Mouse (Mus musculus): ENCODE results near the gene Ccdc85c. TPM values are rescaled to one million over a fixed set of nuclear protein-coding genes. Genes with fewer than 3 reads are reported as not detected.

Gene Ccdc85c
- polyA plus RNA-seq, 1 experiment from 2014 or later: 11.2 TPM

GRCm38 (mm10) chr12:108305172-108305571, 29.9 kb upstream of the Ccdc85c start:
- Histone ChIP-seq H3K4me3 (ENCODE audit: low read depth, low read length) (no peak overlapping the region), H3K9ac (ENCODE audit: low read length) (no peak overlapping the region), H3K4me1 (replicated peaks; ENCODE audit: control insufficient read depth, insufficient read depth, low read length) (0 out of 2 replicates have a peak, but pooled peaks cover 4% of the 10 kb centered on the region), H3K9me3 (ENCODE audit: control insufficient read depth, low read length) (no peaks in the 10 kb centered on the region), H3K36me3 (ENCODE audit: control insufficient read depth, insufficient read depth, low read length) (no peaks in the 10 kb centered on the region), H3K27me3 (replicated peaks; ENCODE audit: control insufficient read depth, insufficient read depth, low read length) (peaks cover 7% of the 10 kb centered on the region; the same call in 1 of the 2 replicates), H3K27ac (ENCODE audit: low read depth) (no peak overlapping the region), H3K4me2 (ENCODE audit: low read length) (no peak overlapping the region)
- WGBS: 74% methylated on average over 8 of the region's 8 CpGs
- no peak for ATAC-seq (replicated peaks; ENCODE audit: low FRiP score, low TSS enrichment, low read depth)
- DNase-seq (ENCODE audit: low spot score): no peak

GRCm38 (mm10) chr12:108303778-108304365, 28.6 kb upstream of the Ccdc85c start:
- Histone ChIP-seq H3K4me2 (ENCODE audit: low read length) (no peak overlapping the region), H3K36me3 (ENCODE audit: control insufficient read depth, insufficient read depth, low read length) (no peaks in the 10 kb centered on the region), H3K4me1 (replicated peaks; ENCODE audit: control insufficient read depth, insufficient read depth, low read length) (0 out of 2 replicates have a peak, but pooled peaks cover 4% of the 10 kb centered on the region), H3K9me3 (ENCODE audit: control insufficient read depth, low read length) (no peaks in the 10 kb centered on the region), H3K27me3 (replicated peaks; ENCODE audit: control insufficient read depth, insufficient read depth, low read length) (peaks cover 7% of the 10 kb centered on the region; the same call in 1 of the 2 replicates), H3K27ac (ENCODE audit: low read depth) (no peak overlapping the region), H3K9ac (ENCODE audit: low read length) (no peak overlapping the region), H3K4me3 (ENCODE audit: low read depth, low read length) (no peak overlapping the region)
- DNase-seq (ENCODE audit: low spot score) (no peak), ATAC-seq (replicated peaks; ENCODE audit: low FRiP score, low TSS enrichment, low read depth) (no peak)
- 35% methylated on average over 6 of the region's 6 CpGs for WGBS

GRCm38 (mm10) chr12:108301006-108301405, 25.8 kb upstream of the Ccdc85c start:
- WGBS: 65% methylated on average over 6 of the region's 6 CpGs
- Histone ChIP-seq H3K4me2 (ENCODE audit: low read length) (no peak overlapping the region), H3K4me3 (ENCODE audit: low read depth, low read length) (no peak overlapping the region), H3K27me3 (replicated peaks; ENCODE audit: control insufficient read depth, insufficient read depth, low read length) (peaks cover 7% of the 10 kb centered on the region; the same call in 1 of the 2 replicates), H3K4me1 (replicated peaks; ENCODE audit: control insufficient read depth, insufficient read depth, low read length) (0 out of 2 replicates have a peak, but pooled peaks cover 4% of the 10 kb centered on the region), H3K36me3 (ENCODE audit: control insufficient read depth, insufficient read depth, low read length) (no peaks in the 10 kb centered on the region), H3K9ac (ENCODE audit: low read length) (no peak overlapping the region), H3K27ac (ENCODE audit: low read depth) (no peak overlapping the region), H3K9me3 (ENCODE audit: control insufficient read depth, low read length) (no peaks in the 10 kb centered on the region)
- ATAC-seq (replicated peaks; ENCODE audit: low FRiP score, low TSS enrichment, low read depth): no peak
- no peak for DNase-seq (ENCODE audit: low spot score)

- Histone ChIP-seq H3K4me3 (ENCODE audit: low read depth, low read length) (no peak overlapping the region), H3K36me3 (ENCODE audit: control insufficient read depth, insufficient read depth, low read length) (no peaks in the 10 kb centered on the region), H3K4me2 (ENCODE audit: low read length) (no peak overlapping the region), H3K4me1 (replicated peaks; ENCODE audit: control insufficient read depth, insufficient read depth, low read length) (0 out of 2 replicates have a peak, but pooled peaks cover 6% of the 10 kb centered on the region), H3K27ac (ENCODE audit: low read depth) (no peak overlapping the region), H3K27me3 (replicated peaks; ENCODE audit: control insufficient read depth, insufficient read depth, low read length) (no peaks in the 10 kb centered on the region), H3K9ac (ENCODE audit: low read length) (no peak overlapping the region), H3K9me3 (ENCODE audit: control insufficient read depth, low read length) (no peaks in the 10 kb centered on the region)
- DNase-seq (ENCODE audit: low spot score): no peak
- no peak for ATAC-seq (replicated peaks; ENCODE audit: low FRiP score, low TSS enrichment, low read depth)
- 83% methylated on average over 6 of the region's 6 CpGs for WGBS
Measured at GRCm38 (mm10) chr12:108297033-108297432, 21.8 kb upstream of the Ccdc85c start.

GRCm38 (mm10) chr12:108294620-108295019, 19.4 kb upstream of the Ccdc85c start:
- Histone ChIP-seq H3K36me3 (ENCODE audit: control insufficient read depth, insufficient read depth, low read length) (no peaks in the 10 kb centered on the region), H3K27me3 (replicated peaks; ENCODE audit: control insufficient read depth, insufficient read depth, low read length) (no peaks in the 10 kb centered on the region), H3K4me2 (ENCODE audit: low read length) (no peak overlapping the region), H3K4me3 (ENCODE audit: low read depth, low read length) (no peak overlapping the region), H3K9ac (ENCODE audit: low read length) (no peak overlapping the region), H3K27ac (ENCODE audit: low read depth) (no peak overlapping the region), H3K9me3 (ENCODE audit: control insufficient read depth, low read length) (no peaks in the 10 kb centered on the region), H3K4me1 (replicated peaks; ENCODE audit: control insufficient read depth, insufficient read depth, low read length) (0 out of 2 replicates have a peak, but pooled peaks cover 7% of the 10 kb centered on the region)
- ATAC-seq (replicated peaks; ENCODE audit: low FRiP score, low TSS enrichment, low read depth) (no peak), DNase-seq (ENCODE audit: low spot score) (no peak)
- WGBS: 65% methylated on average over 3 of the region's 3 CpGs

- 4% methylated on average over 8 of the region's 8 CpGs for WGBS
- 0 out of 2 replicates have a peak, but pooled peaks cover 7% of the 10 kb centered on the region for H3K4me1 ChIP-seq (replicated peaks; ENCODE audit: control insufficient read depth, insufficient read depth, low read length)
- peak overlapping the region; percentile 25; the same call in 1 of the 2 replicates for H3K4me2 ChIP-seq (ENCODE audit: low read length)
- no peak overlapping the region for H3K9ac ChIP-seq (ENCODE audit: low read length)
- H3K36me3 ChIP-seq (ENCODE audit: control insufficient read depth, insufficient read depth, low read length): no peaks in the 10 kb centered on the region
- DNase-seq (ENCODE audit: low spot score) (peak; percentile 84), ATAC-seq (replicated peaks; ENCODE audit: low FRiP score, low TSS enrichment, low read depth) (peak; percentile 75)
- no peak overlapping the region for H3K27ac ChIP-seq (ENCODE audit: low read depth)
- H3K9me3 ChIP-seq (ENCODE audit: control insufficient read depth, low read length): no peaks in the 10 kb centered on the region
- H3K27me3 ChIP-seq (replicated peaks; ENCODE audit: control insufficient read depth, insufficient read depth, low read length): no peaks in the 10 kb centered on the region
- no peak overlapping the region for H3K4me3 ChIP-seq (ENCODE audit: low read depth, low read length)
Measured at GRCm38 (mm10) chr12:108292957-108293356, 17.7 kb upstream of the Ccdc85c start.

GRCm38 (mm10) chr12:108292419-108292818, 17.2 kb upstream of the Ccdc85c start:
- Histone ChIP-seq H3K27ac (ENCODE audit: low read depth) (no peak overlapping the region), H3K9ac (ENCODE audit: low read length) (no peak overlapping the region), H3K4me2 (ENCODE audit: low read length) (no peak overlapping the region), H3K4me3 (ENCODE audit: low read depth, low read length) (no peak overlapping the region), H3K27me3 (replicated peaks; ENCODE audit: control insufficient read depth, insufficient read depth, low read length) (no peaks in the 10 kb centered on the region), H3K36me3 (ENCODE audit: control insufficient read depth, insufficient read depth, low read length) (no peaks in the 10 kb centered on the region), H3K9me3 (ENCODE audit: control insufficient read depth, low read length) (no peaks in the 10 kb centered on the region), H3K4me1 (replicated peaks; ENCODE audit: control insufficient read depth, insufficient read depth, low read length) (0 out of 2 replicates have a peak, but pooled peaks cover 7% of the 10 kb centered on the region)
- ATAC-seq (replicated peaks; ENCODE audit: low FRiP score, low TSS enrichment, low read depth) (peak; percentile 70), DNase-seq (ENCODE audit: low spot score) (no peak)
- 12% methylated on average over 9 of the region's 9 CpGs for WGBS

GRCm38 (mm10) chr12:108288127-108288880, 13.1 kb upstream of the Ccdc85c start:
- H3K4me2 ChIP-seq (ENCODE audit: low read length): no peak overlapping the region
- no peak overlapping the region for H3K9ac ChIP-seq (ENCODE audit: low read length)
- DNase-seq (ENCODE audit: low spot score) (no peak), ATAC-seq (replicated peaks; ENCODE audit: low FRiP score, low TSS enrichment, low read depth) (no peak)
- no peaks in the 10 kb centered on the region for H3K36me3 ChIP-seq (ENCODE audit: control insufficient read depth, insufficient read depth, low read length)
- no peaks in the 10 kb centered on the region for H3K9me3 ChIP-seq (ENCODE audit: control insufficient read depth, low read length)
- peaks cover 18% of the 10 kb centered on the region; the same call in 1 of the 2 replicates for H3K4me1 ChIP-seq (replicated peaks; ENCODE audit: control insufficient read depth, insufficient read depth, low read length)
- no peak overlapping the region for H3K4me3 ChIP-seq (ENCODE audit: low read depth, low read length)
- WGBS: 75% methylated on average over 19 of the region's 19 CpGs
- H3K27ac ChIP-seq (ENCODE audit: low read depth): no peak overlapping the region
- H3K27me3 ChIP-seq (replicated peaks; ENCODE audit: control insufficient read depth, insufficient read depth, low read length): no peaks in the 10 kb centered on the region
